Mouse (Mus musculus) erythroblast, embryonic 14.5 days (primary cell): ENCODE results near the gene Npl. TPM values are rescaled to one million over a fixed set of nuclear protein-coding genes. Genes with fewer than 3 reads are reported as not detected.

ENCODE experiments used
- H3K27me3 ChIP-seq: 2 replicates; pipeline ENCODE4 v1.6.1; 2012; ENCODE audit warnings: inconsistent platforms; ENCODE audit not compliant: control insufficient read depth
- H3K36me3 ChIP-seq: 2 replicates; pipeline ENCODE4 v1.6.1; 2012; ENCODE audit warnings: mild to moderate bottlenecking, inconsistent platforms; ENCODE audit not compliant: control insufficient read depth
- H3K4me1 ChIP-seq: 2 replicates; pipeline ENCODE4 v1.6.1; 2012; ENCODE audit warnings: inconsistent platforms; ENCODE audit not compliant: control insufficient read depth
- H3K4me3 ChIP-seq: replicated peaks from 2 replicates; pipeline ENCODE3; 2012; ENCODE audit warnings: moderate library complexity, mild to moderate bottlenecking, inconsistent platforms
- H3K9me3 ChIP-seq: 2 replicates; pipeline ENCODE4 v1.6.1; 2012; ENCODE audit warnings: low read length, inconsistent platforms, mixed read lengths; ENCODE audit not compliant: control insufficient read depth
- GATA1 ChIP-seq: IDR thresholded peaks from 2 replicates; pipeline ENCODE4 v1.6.1; 2012; ENCODE audit warnings: low read length, inconsistent platforms, mixed read lengths
- TAL1 ChIP-seq: IDR thresholded peaks from 3 replicates; pipeline ENCODE4 v1.6.1; 2012; ENCODE audit warnings: low read length, inconsistent platforms, mixed read lengths
- polyA plus RNA-seq: library from polyadenylated mRNA; stranded (reverse); fragments of >175 nt; gene quantifications from 2 replicates; pipeline ENCODE4 v1.2.3, GENCODE M21; 2012

The Npl gene
- polyA plus RNA-seq, 1 experiment, result 0.02 TPM

- no peaks in the 10 kb centered on the region for H3K4me1 ChIP-seq
- H3K9me3 ChIP-seq, result no peaks in the 10 kb centered on the region
- H3K27me3 ChIP-seq, result no peaks in the 10 kb centered on the region
- H3K4me3 ChIP-seq, result no peak overlapping the region
- no peaks in the 10 kb centered on the region for H3K36me3 ChIP-seq
- no peak for TF ChIP-seq TAL1
- TF ChIP-seq GATA1, result no peak
Measured at GRCm38 (mm10) chr1:153574730-153575129, 24.9 kb upstream of the Npl start.

- Histone ChIP-seq H3K27me3 (no peaks in the 10 kb centered on the region), H3K36me3 (no peaks in the 10 kb centered on the region), H3K4me3 (no peak overlapping the region), H3K9me3 (no peaks in the 10 kb centered on the region), H3K4me1 (no peaks in the 10 kb centered on the region)
- no peak for TF ChIP-seq GATA1
- no peak for TF ChIP-seq TAL1
Measured at GRCm38 (mm10) chr1:153572271-153573043, 22.6 kb upstream of the Npl start.

- no peaks in the 10 kb centered on the region for H3K4me1 ChIP-seq
- no peaks in the 10 kb centered on the region for H3K27me3 ChIP-seq
- H3K36me3 ChIP-seq, result no peaks in the 10 kb centered on the region
- no peaks in the 10 kb centered on the region for H3K9me3 ChIP-seq
- TF ChIP-seq TAL1, result no peak
- TF ChIP-seq GATA1, result no peak
- no peak overlapping the region for H3K4me3 ChIP-seq
Measured at GRCm38 (mm10) chr1:153565701-153566100, 15.9 kb upstream of the Npl start.

GRCm38 (mm10) chr1:153564701-153565100 lies 14.9 kb upstream of the Npl start:
- H3K4me3 ChIP-seq, result no peak overlapping the region
- no peaks in the 10 kb centered on the region for H3K27me3 ChIP-seq
- no peaks in the 10 kb centered on the region for H3K36me3 ChIP-seq
- H3K9me3 ChIP-seq, result no peaks in the 10 kb centered on the region
- TF ChIP-seq GATA1, result no peak
- TF ChIP-seq TAL1, result no peak
- H3K4me1 ChIP-seq, result no peaks in the 10 kb centered on the region

- H3K4me1 ChIP-seq, result no peaks in the 10 kb centered on the region
- H3K9me3 ChIP-seq, result no peaks in the 10 kb centered on the region
- no peaks in the 10 kb centered on the region for H3K27me3 ChIP-seq
- no peaks in the 10 kb centered on the region for H3K36me3 ChIP-seq
- no peak overlapping the region for H3K4me3 ChIP-seq
- no peak for TF ChIP-seq GATA1
- no peak for TF ChIP-seq TAL1
Measured at GRCm38 (mm10) chr1:153563675-153564074, 13.8 kb upstream of the Npl start.

- Histone ChIP-seq H3K27me3 (no peaks in the 10 kb centered on the region), H3K4me1 (no peaks in the 10 kb centered on the region), H3K9me3 (no peaks in the 10 kb centered on the region), H3K36me3 (no peaks in the 10 kb centered on the region), H3K4me3 (no peak overlapping the region)
- no peak for TF ChIP-seq TAL1
- no peak for TF ChIP-seq GATA1
Measured at GRCm38 (mm10) chr1:153560805-153561204, 11.0 kb upstream of the Npl start.

GRCm38 (mm10) chr1:153559701-153560100 lies 9.9 kb upstream of the Npl start:
- Histone ChIP-seq H3K4me1 (no peaks in the 10 kb centered on the region), H3K4me3 (no peak overlapping the region), H3K9me3 (no peaks in the 10 kb centered on the region), H3K36me3 (no peaks in the 10 kb centered on the region), H3K27me3 (no peaks in the 10 kb centered on the region)
- TF ChIP-seq GATA1 (no peak), TAL1 (no peak)

- TF ChIP-seq TAL1 (no peak), GATA1 (no peak)
- Histone ChIP-seq H3K4me1 (no peaks in the 10 kb centered on the region), H3K27me3 (no peaks in the 10 kb centered on the region), H3K4me3 (no peak overlapping the region), H3K36me3 (no peaks in the 10 kb centered on the region), H3K9me3 (no peaks in the 10 kb centered on the region)
Measured at GRCm38 (mm10) chr1:153559126-153559647, 9.3 kb upstream of the Npl start.

GRCm38 (mm10) chr1:153556896-153557295 lies 7.1 kb upstream of the Npl start:
- Histone ChIP-seq H3K9me3 (no peaks in the 10 kb centered on the region), H3K27me3 (no peaks in the 10 kb centered on the region), H3K4me3 (no peak overlapping the region), H3K36me3 (no peaks in the 10 kb centered on the region), H3K4me1 (no peaks in the 10 kb centered on the region)
- TF ChIP-seq TAL1, result no peak
- TF ChIP-seq GATA1, result no peak
